Mouse (Mus musculus) E14TG2a.4 (cell line): ENCODE measurements at regions not wholly inside any gene's neighbourhood (a gene's known extent, or its start where the extent isn't known, plus 50 kb on each side); places are given as distances from the start of the nearest gene placed in this dataset.
"Not testable (repeated sequence)": the region's sequence is repeated elsewhere in the genome, so short reads cannot be mapped to it uniquely, and the experiment has no call there.

Experiments
- H3K27me3 ChIP-seq: 2 replicates; pipeline ENCODE4 v1.6.1; 2014; ENCODE audit warnings: low read length, control low read depth; ENCODE audit not compliant: insufficient read depth
- H3K36me3 ChIP-seq: 2 replicates; pipeline ENCODE4 v1.6.1; 2014; ENCODE audit warnings: low read length, control low read depth; ENCODE audit not compliant: insufficient read depth
- H3K4me1 ChIP-seq: replicated peaks from 2 replicates; pipeline ENCODE4 v1.6.1; 2014; ENCODE audit warnings: low read depth, low read length, control low read depth
- H3K4me3 ChIP-seq: replicated peaks from 2 replicates; pipeline ENCODE4 v1.5.1; 2014; ENCODE audit warnings: mild to moderate bottlenecking, low read length
- H3K9me3 ChIP-seq: 2 replicates; pipeline ENCODE4 v1.6.1; 2014; ENCODE audit warnings: low read length, control low read depth
- CTCF ChIP-seq: conservative IDR thresholded peaks from 2 replicates; pipeline ENCODE4 v1.5.1; 2014; ENCODE audit warnings: low read length
- NANOG ChIP-seq: IDR thresholded peaks from 2 replicates; pipeline ENCODE4 v1.6.1; 2014; ENCODE audit warnings: borderline replicate concordance, low read length, mixed read lengths
- POU5F1 ChIP-seq: IDR thresholded peaks from 2 replicates; pipeline ENCODE4 v1.6.1; 2014; ENCODE audit warnings: low read length, borderline replicate concordance

GRCm38 (mm10) chr4:29389282-29389681 lies 576.4 kb downstream of the Epha7 start:
- Histone ChIP-seq H3K36me3 (no peaks in the 10 kb centered on the region), H3K4me3 (no peak overlapping the region), H3K4me1 (no peaks in the 10 kb centered on the region), H3K9me3 (no peaks in the 10 kb centered on the region), H3K27me3 (no peaks in the 10 kb centered on the region)
- TF ChIP-seq NANOG = no peak

- no peaks in the 10 kb centered on the region for H3K9me3 ChIP-seq
- H3K27me3 ChIP-seq = no peaks in the 10 kb centered on the region
- H3K36me3 ChIP-seq = no peaks in the 10 kb centered on the region
- TF ChIP-seq CTCF = no peak
- no peak for TF ChIP-seq POU5F1
- TF ChIP-seq NANOG = no peak
- H3K4me1 ChIP-seq = no peaks in the 10 kb centered on the region
- no peak overlapping the region for H3K4me3 ChIP-seq
Observed at GRCm38 (mm10) chr4:29390333-29390732, 577.4 kb downstream of the Epha7 start.

GRCm38 (mm10) chr4:29402143-29402542 lies 589.2 kb downstream of the Epha7 start:
- no peaks in the 10 kb centered on the region for H3K36me3 ChIP-seq
- no peaks in the 10 kb centered on the region for H3K27me3 ChIP-seq
- no peaks in the 10 kb centered on the region for H3K4me1 ChIP-seq
- TF ChIP-seq CTCF (no peak), POU5F1 (no peak), NANOG (no peak)
- no peak overlapping the region for H3K4me3 ChIP-seq
- H3K9me3 ChIP-seq = no peaks in the 10 kb centered on the region

- H3K4me3 ChIP-seq = no peak overlapping the region
- no peaks in the 10 kb centered on the region for H3K9me3 ChIP-seq
- H3K4me1 ChIP-seq = no peaks in the 10 kb centered on the region
- TF ChIP-seq POU5F1 = no peak
- no peak for TF ChIP-seq CTCF
- TF ChIP-seq NANOG = no peak
- no peaks in the 10 kb centered on the region for H3K27me3 ChIP-seq
- no peaks in the 10 kb centered on the region for H3K36me3 ChIP-seq
Observed at GRCm38 (mm10) chr4:29414616-29415015, 601.7 kb downstream of the Epha7 start.

- H3K36me3 ChIP-seq = no peaks in the 10 kb centered on the region
- no peaks in the 10 kb centered on the region for H3K27me3 ChIP-seq
- no peaks in the 10 kb centered on the region for H3K4me1 ChIP-seq
- TF ChIP-seq POU5F1 (no peak), NANOG (no peak), CTCF (no peak)
- no peaks in the 10 kb centered on the region for H3K9me3 ChIP-seq
- H3K4me3 ChIP-seq = no peak overlapping the region
Observed at GRCm38 (mm10) chr4:29420198-29420792, 607.4 kb downstream of the Epha7 start.

GRCm38 (mm10) chr4:29431493-29431892 lies 618.6 kb downstream of the Epha7 start:
- H3K4me3 ChIP-seq, H3K27me3 ChIP-seq, H3K36me3 ChIP-seq, H3K9me3 ChIP-seq, H3K4me1 ChIP-seq: not testable (repeated sequence)

- Histone ChIP-seq H3K4me1 (no peaks in the 10 kb centered on the region), H3K36me3 (no peaks in the 10 kb centered on the region), H3K4me3 (no peak overlapping the region), H3K27me3 (no peaks in the 10 kb centered on the region), H3K9me3 (no peaks in the 10 kb centered on the region)
- no peak for TF ChIP-seq CTCF
- TF ChIP-seq NANOG = no peak
- no peak for TF ChIP-seq POU5F1
Observed at GRCm38 (mm10) chr4:29463329-29463728, 650.4 kb downstream of the Epha7 start.

GRCm38 (mm10) chr4:29466315-29466714 lies 653.4 kb downstream of the Epha7 start:
- TF ChIP-seq POU5F1 (no peak), CTCF (no peak), NANOG (no peak)
- no peak overlapping the region for H3K4me3 ChIP-seq
- no peaks in the 10 kb centered on the region for H3K9me3 ChIP-seq
- H3K36me3 ChIP-seq = no peaks in the 10 kb centered on the region
- H3K27me3 ChIP-seq = no peaks in the 10 kb centered on the region
- H3K4me1 ChIP-seq = no peaks in the 10 kb centered on the region

- Histone ChIP-seq H3K4me1 (no peaks in the 10 kb centered on the region), H3K36me3 (no peaks in the 10 kb centered on the region), H3K27me3 (no peaks in the 10 kb centered on the region), H3K4me3 (no peak overlapping the region), H3K9me3 (no peaks in the 10 kb centered on the region)
- TF ChIP-seq POU5F1 = no peak
- TF ChIP-seq NANOG = no peak
- no peak for TF ChIP-seq CTCF
Observed at GRCm38 (mm10) chr4:29480384-29481092, 667.6 kb downstream of the Epha7 start.
